Mouse (Mus musculus) limb, embryonic 13.5 days (tissue): ENCODE results near the gene Abcc1. TPM values are rescaled to one million over a fixed set of nuclear protein-coding genes. Genes with fewer than 3 reads are reported as not detected.

Source experiments
- ATAC-seq: fragments of 200-750 bp; cut with Nextera tagmentation; 2 replicates; pipeline ENCODE4 v1.8.0; 2017; ENCODE audit warnings: low read depth, moderate number of reproducible peaks, moderate TSS enrichment; ENCODE audit not compliant: low FRiP score
- H3K27ac ChIP-seq: fragments of 300-500 bp; sonication (generic); 2 replicates; pipeline ENCODE4 v1.5.1; 2015; ENCODE audit warnings: inconsistent platforms, mild to moderate bottlenecking, moderate library complexity
- H3K27me3 ChIP-seq: fragments of 300-500 bp; sonication (generic); 2 replicates; pipeline ENCODE4 v1.6.1; 2015; ENCODE audit warnings: mild to moderate bottlenecking, inconsistent platforms
- H3K36me3 ChIP-seq: fragments of 300-500 bp; sonication (generic); 2 replicates; pipeline ENCODE4 v1.6.1; 2015; ENCODE audit warnings: inconsistent platforms, mild to moderate bottlenecking, moderate library complexity
- H3K4me1 ChIP-seq: fragments of 300-500 bp; sonication (generic); 2 replicates; pipeline ENCODE4 v1.6.1; 2015; ENCODE audit warnings: inconsistent platforms
- H3K4me2 ChIP-seq: fragments of 300-500 bp; sonication (generic); replicated peaks from 2 replicates; pipeline ENCODE4 v1.6.1; 2015; ENCODE audit warnings: inconsistent platforms, mild to moderate bottlenecking, moderate library complexity
- H3K4me3 ChIP-seq: fragments of 300-500 bp; sonication (generic); 2 replicates; pipeline ENCODE4 v1.5.1; 2015; ENCODE audit warnings: moderate library complexity, mild to moderate bottlenecking, inconsistent platforms
- H3K9ac ChIP-seq: fragments of 300-500 bp; sonication (generic); 2 replicates; pipeline ENCODE4 v1.6.1; 2015; ENCODE audit warnings: mild to moderate bottlenecking, inconsistent platforms
- H3K9me3 ChIP-seq: fragments of 300-500 bp; sonication (generic); 2 replicates; pipeline ENCODE4 v1.6.1; 2016; ENCODE audit warnings: inconsistent platforms
- WGBS: fragments of 180-500 bp; shearing (Covaris S2); methylation state at CpG from one replicate; pipeline ENCODE4 v1.1.7; 2015; 5-methylcytosine and 5-hydroxymethylcytosine counted together
- polyA plus RNA-seq: library from polyadenylated mRNA; unstranded; fragments of >200 nt; fragmentation: Nextera tagmentation; extraction: Ambion mirVana; gene quantifications from 2 replicates; pipeline ENCODE4 v1.2.1, GENCODE M21; 2015

The Abcc1 gene
- polyA plus RNA-seq, result 7.5 and 10.0 TPM in 2 replicates

GRCm38 (mm10) chr16:14361362-14362098 is at the start of gene Abcc1:
Abcc1 (plus strand) TSS chr16:14361558.
- H3K9ac ChIP-seq, result peak within 1 kb of the TSS; percentile 85
- no peaks in the 10 kb centered on the region for H3K9me3 ChIP-seq
- H3K4me1 ChIP-seq, result peaks cover 13% of the 10 kb centered on the region
- peak within 1 kb of the TSS; percentile 81 for H3K4me3 ChIP-seq
- peak within 1 kb of the TSS; percentile 85 for H3K4me2 ChIP-seq
- under 1% methylated on average over 58 of the region's 64 CpGs for WGBS
- no peaks in the 10 kb centered on the region for H3K36me3 ChIP-seq
- H3K27me3 ChIP-seq, result no peaks in the 10 kb centered on the region
- peak; percentile 95 for ATAC-seq
- peak within 1 kb of the TSS; percentile 44; the same call in 1 of the 2 replicates for H3K27ac ChIP-seq

- H3K27ac ChIP-seq, result no peak overlapping the region
- no peak overlapping the region for H3K4me3 ChIP-seq
- H3K27me3 ChIP-seq, result no peaks in the 10 kb centered on the region
- no peak overlapping the region for H3K4me2 ChIP-seq
- H3K4me1 ChIP-seq, result peaks cover 11% of the 10 kb centered on the region
- H3K9ac ChIP-seq, result no peak overlapping the region
- no peaks in the 10 kb centered on the region for H3K9me3 ChIP-seq
- no peak for ATAC-seq
- WGBS, result 89% methylated on average over 7 of the region's 7 CpGs
- H3K36me3 ChIP-seq, result peaks cover 52% of the 10 kb centered on the region
These were observed 48.4 kb upstream of the Abcc1 start for GRCm38 (mm10) chr16:14312914-14313313.

- H3K27ac ChIP-seq, result peak within 1 kb of the TSS; percentile 56; the same call in 1 of the 2 replicates
- 0 out of 2 replicates have a peak, but pooled peaks cover 6% of the 10 kb centered on the region for H3K27me3 ChIP-seq
- peaks cover 15% of the 10 kb centered on the region for H3K36me3 ChIP-seq
- peak within 1 kb of the TSS; percentile 81 for H3K9ac ChIP-seq
- no peaks in the 10 kb centered on the region for H3K9me3 ChIP-seq
- H3K4me2 ChIP-seq, result peak within 1 kb of the TSS; percentile 73
- peaks cover 11% of the 10 kb centered on the region for H3K4me1 ChIP-seq
- H3K4me3 ChIP-seq, result peak within 1 kb of the TSS; percentile 87
- WGBS, result 5% methylated on average over 51 of the region's 51 CpGs
- ATAC-seq, result peak; percentile 100
These were observed 44.2 kb upstream of the Abcc1 start, which contains the start of gene Fopnl for GRCm38 (mm10) chr16:14316884-14317876. Fopnl (minus strand) TSS chr16:14317405.

GRCm38 (mm10) chr16:14319681-14320080 is 41.7 kb upstream of the Abcc1 start:
- Histone ChIP-seq H3K4me2 (no peak overlapping the region), H3K36me3 (no peaks in the 10 kb centered on the region), H3K4me1 (peaks cover 11% of the 10 kb centered on the region), H3K9ac (no peak overlapping the region), H3K4me3 (no peak overlapping the region), H3K27me3 (0 out of 2 replicates have a peak, but pooled peaks cover 6% of the 10 kb centered on the region), H3K27ac (no peak overlapping the region), H3K9me3 (no peaks in the 10 kb centered on the region)
- WGBS, result 87% methylated on average over 3 of the region's 3 CpGs
- ATAC-seq, result no peak

- H3K4me3 ChIP-seq, result no peak overlapping the region
- ATAC-seq, result no peak
- 42% methylated on average over 1 of the region's 1 CpGs for WGBS
- no peak overlapping the region for H3K4me2 ChIP-seq
- H3K9me3 ChIP-seq, result no peaks in the 10 kb centered on the region
- 0 out of 2 replicates have a peak, but pooled peaks cover 6% of the 10 kb centered on the region for H3K27me3 ChIP-seq
- no peak overlapping the region for H3K27ac ChIP-seq
- peaks cover 10% of the 10 kb centered on the region for H3K4me1 ChIP-seq
- H3K36me3 ChIP-seq, result no peaks in the 10 kb centered on the region
- no peak overlapping the region for H3K9ac ChIP-seq
These were observed 40.9 kb upstream of the Abcc1 start for GRCm38 (mm10) chr16:14320494-14320893.

GRCm38 (mm10) chr16:14328156-14328555 is 33.2 kb upstream of the Abcc1 start:
- Histone ChIP-seq H3K36me3 (no peaks in the 10 kb centered on the region), H3K27me3 (no peaks in the 10 kb centered on the region), H3K4me3 (no peak overlapping the region), H3K27ac (no peak overlapping the region), H3K4me2 (no peak overlapping the region), H3K9me3 (no peaks in the 10 kb centered on the region), H3K4me1 (no peaks in the 10 kb centered on the region), H3K9ac (no peak overlapping the region)
- ATAC-seq, result no peak
- WGBS, result 70% methylated on average over 1 of the region's 1 CpGs

- no peaks in the 10 kb centered on the region for H3K27me3 ChIP-seq
- no peaks in the 10 kb centered on the region for H3K4me1 ChIP-seq
- H3K4me3 ChIP-seq, result no peak overlapping the region
- no peak overlapping the region for H3K4me2 ChIP-seq
- no peak overlapping the region for H3K27ac ChIP-seq
- ATAC-seq, result no peak
- H3K9ac ChIP-seq, result no peak overlapping the region
- H3K36me3 ChIP-seq, result no peaks in the 10 kb centered on the region
- no peaks in the 10 kb centered on the region for H3K9me3 ChIP-seq
- WGBS, result 76% methylated on average over 3 of the region's 3 CpGs
These were observed 16.4 kb upstream of the Abcc1 start for GRCm38 (mm10) chr16:14344967-14345366.

- no peak overlapping the region for H3K27ac ChIP-seq
- no peaks in the 10 kb centered on the region for H3K36me3 ChIP-seq
- no peaks in the 10 kb centered on the region for H3K27me3 ChIP-seq
- no peak overlapping the region for H3K4me2 ChIP-seq
- no peak overlapping the region for H3K4me3 ChIP-seq
- ATAC-seq, result no peak
- no peaks in the 10 kb centered on the region for H3K9me3 ChIP-seq
- H3K9ac ChIP-seq, result no peak overlapping the region
- H3K4me1 ChIP-seq, result no peaks in the 10 kb centered on the region
These were observed 9.8 kb upstream of the Abcc1 start for GRCm38 (mm10) chr16:14351571-14351970.

GRCm38 (mm10) chr16:14352234-14352633 is 9.1 kb upstream of the Abcc1 start:
- no peak for ATAC-seq
- H3K27me3 ChIP-seq, result no peaks in the 10 kb centered on the region
- no peak overlapping the region for H3K27ac ChIP-seq
- no peaks in the 10 kb centered on the region for H3K9me3 ChIP-seq
- no peak overlapping the region for H3K9ac ChIP-seq
- no peak overlapping the region for H3K4me3 ChIP-seq
- H3K4me2 ChIP-seq, result no peak overlapping the region
- WGBS, result 73% methylated on average over 3 of the region's 3 CpGs
- no peaks in the 10 kb centered on the region for H3K4me1 ChIP-seq
- H3K36me3 ChIP-seq, result no peaks in the 10 kb centered on the region

- Histone ChIP-seq H3K36me3 (no peaks in the 10 kb centered on the region), H3K27me3 (no peaks in the 10 kb centered on the region), H3K9ac (no peak overlapping the region), H3K9me3 (no peaks in the 10 kb centered on the region), H3K4me2 (no peak overlapping the region), H3K27ac (no peak overlapping the region), H3K4me1 (no peaks in the 10 kb centered on the region), H3K4me3 (no peak overlapping the region)
- ATAC-seq, result no peak
- WGBS, result 51% methylated on average over 5 of the region's 5 CpGs
These were observed 8.7 kb upstream of the Abcc1 start for GRCm38 (mm10) chr16:14352663-14353062.

GRCm38 (mm10) chr16:14357859-14358258 is 3.5 kb upstream of the Abcc1 start:
- no peak overlapping the region for H3K4me3 ChIP-seq
- H3K4me2 ChIP-seq, result no peak overlapping the region
- no peak overlapping the region for H3K27ac ChIP-seq
- H3K36me3 ChIP-seq, result no peaks in the 10 kb centered on the region
- no peak for ATAC-seq
- no peaks in the 10 kb centered on the region for H3K9me3 ChIP-seq
- H3K9ac ChIP-seq, result no peak overlapping the region
- WGBS, result 75% methylated on average over 2 of the region's 2 CpGs
- no peaks in the 10 kb centered on the region for H3K27me3 ChIP-seq
- H3K4me1 ChIP-seq, result peaks cover 13% of the 10 kb centered on the region

- Histone ChIP-seq H3K4me3 (no peak overlapping the region), H3K36me3 (no peaks in the 10 kb centered on the region), H3K27me3 (no peaks in the 10 kb centered on the region), H3K27ac (no peak overlapping the region), H3K9ac (no peak overlapping the region), H3K9me3 (no peaks in the 10 kb centered on the region), H3K4me1 (peaks cover 13% of the 10 kb centered on the region), H3K4me2 (no peak overlapping the region)
- no peak for ATAC-seq
- 62% methylated on average over 1 of the region's 1 CpGs for WGBS
These were observed 2.8 kb upstream of the Abcc1 start for GRCm38 (mm10) chr16:14358531-14358930.
